Mouse (Mus musculus): ENCODE results near the gene Polr2f.

Gene Polr2f

DNA sequence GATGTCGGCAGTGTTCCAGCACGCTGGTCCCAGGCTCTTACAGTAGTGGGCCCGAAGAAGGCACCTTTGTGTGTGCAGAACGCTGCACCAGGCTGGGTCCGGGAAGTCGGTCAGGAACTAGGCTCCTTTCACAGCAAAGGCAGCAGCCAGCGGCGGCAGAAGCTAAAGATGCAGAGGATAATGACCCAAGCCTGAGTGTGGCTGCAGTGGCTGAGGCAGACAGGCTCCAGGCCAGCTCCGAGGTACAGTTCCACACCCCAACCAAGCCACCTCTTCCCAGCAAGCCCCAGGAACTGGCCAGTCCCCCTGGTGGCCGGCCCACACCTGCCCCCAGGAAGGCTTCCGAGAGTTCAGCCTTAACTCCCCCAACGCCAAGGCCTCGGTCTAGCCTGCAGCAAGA lies 18.3 kb upstream of the Polr2f start:
- no peak for DNase-seq

- DNase-seq: no peak
These were observed 17.1 kb upstream of the Polr2f start for GRCm38 (mm10) chr15:79123751-79124150.

DNA sequence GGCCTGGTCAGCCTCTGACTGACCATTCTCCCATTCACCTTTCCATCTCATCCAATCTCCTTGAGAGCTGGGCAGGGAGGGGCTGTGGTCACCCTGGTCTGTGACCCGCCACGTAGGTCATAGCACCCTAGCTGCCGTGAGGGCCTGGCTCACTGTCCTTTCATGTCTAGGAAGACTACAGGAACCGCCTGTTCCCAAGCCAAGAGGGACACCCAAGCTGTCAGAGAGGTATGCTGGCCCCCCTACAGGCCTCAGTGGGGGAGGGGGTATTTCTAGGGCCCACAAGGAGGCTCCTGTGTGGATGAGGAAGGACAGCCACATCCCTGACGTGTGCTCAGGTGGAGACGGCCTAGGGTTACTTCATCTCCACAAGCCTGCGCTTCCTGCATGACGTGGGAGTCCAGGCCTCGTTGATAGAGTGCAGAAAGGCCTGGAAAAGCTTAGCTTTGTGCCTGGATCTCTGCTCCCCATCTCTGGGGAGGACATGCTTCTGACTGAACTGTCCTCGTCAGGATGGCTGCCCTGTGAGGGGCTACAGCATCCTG lies 16.4 kb upstream of the Polr2f start:
- DNase-seq: no peak

GRCm38 (mm10) chr15:79126217-79126932 lies 14.4 kb upstream of the Polr2f start:
- peak in 1 of 2 experiments; percentile 52 for DNase-seq

DNA sequence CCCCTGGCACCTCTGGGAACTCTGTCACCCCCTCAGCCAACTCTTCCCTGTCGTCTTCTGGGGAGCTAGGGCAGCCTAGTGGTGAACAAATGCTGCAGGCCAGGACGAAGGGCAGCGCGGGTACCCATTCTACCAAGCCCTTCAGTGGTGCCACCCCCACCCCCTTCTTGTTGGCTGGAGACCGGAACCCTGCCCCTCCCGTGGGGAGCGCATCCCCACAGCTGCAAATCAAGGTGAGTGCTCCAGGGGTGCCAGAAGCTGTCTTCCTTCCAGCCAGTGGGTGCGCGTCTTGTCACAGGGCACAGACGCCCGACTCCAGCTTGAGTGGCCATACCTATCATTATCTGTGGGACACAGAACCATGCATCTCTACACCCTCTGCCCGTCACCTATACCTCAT lies 13.7 kb upstream of the Polr2f start:
- DNase-seq: no peak

- DNase-seq: no peak
These were observed 12.6 kb upstream of the Polr2f start for GRCm38 (mm10) chr15:79128208-79128607.

GRCm38 (mm10) chr15:79129311-79129710 lies 11.5 kb upstream of the Polr2f start:
- DNase-seq: no peak

DNA sequence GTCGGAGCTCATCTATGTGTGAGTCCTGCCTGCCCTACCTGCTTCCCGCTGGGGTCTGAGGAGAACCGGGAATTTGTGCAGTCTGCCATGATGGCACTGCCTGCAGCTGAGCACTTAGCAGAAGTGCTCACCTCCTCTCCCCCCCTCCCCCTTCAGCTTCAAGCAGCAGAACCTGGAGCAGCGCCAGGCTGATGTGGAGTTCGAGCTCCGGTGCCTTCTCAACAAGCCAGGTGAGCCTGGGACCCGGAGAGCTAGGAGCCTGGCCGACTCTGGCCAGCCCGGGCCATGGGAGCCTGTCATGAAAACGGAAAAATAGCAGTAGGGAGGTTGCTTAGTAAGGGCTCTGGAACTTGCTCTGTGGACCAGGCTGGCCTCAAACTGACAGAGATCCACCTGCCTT lies 10.0 kb upstream of the Polr2f start:
- no peak for DNase-seq

GRCm38 (mm10) chr15:79131442-79131841 lies 9.4 kb upstream of the Polr2f start:
- no peak for DNase-seq

- no peak for DNase-seq
These were observed 7.6 kb upstream of the Polr2f start for GRCm38 (mm10) chr15:79133191-79133661.

- no peak for DNase-seq
These were observed 6.1 kb upstream of the Polr2f start for GRCm38 (mm10) chr15:79134496-79135270.

DNA sequence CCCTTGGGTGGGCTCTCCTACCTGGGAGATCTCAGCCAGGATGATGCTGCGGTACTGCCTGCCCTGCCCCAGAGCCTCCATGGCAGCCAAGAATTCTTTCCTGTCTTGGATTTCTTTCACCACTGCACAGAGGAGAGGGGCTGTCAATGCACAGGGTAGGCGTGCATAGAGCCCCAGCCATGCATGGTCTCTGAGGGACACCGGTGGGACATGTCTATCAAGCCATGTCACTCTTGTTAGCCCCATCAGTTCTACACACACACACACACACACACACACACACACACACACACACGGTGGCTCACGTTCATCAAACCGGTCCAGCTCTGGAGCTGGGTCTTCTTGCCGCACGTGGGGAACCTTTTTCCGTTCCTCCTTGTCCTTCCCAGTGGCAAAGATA lies 5.5 kb upstream of the Polr2f start:
- no peak for DNase-seq

- DNase-seq: no peak
These were observed 4.8 kb upstream of the Polr2f start for GRCm38 (mm10) chr15:79135783-79136575.

DNA sequence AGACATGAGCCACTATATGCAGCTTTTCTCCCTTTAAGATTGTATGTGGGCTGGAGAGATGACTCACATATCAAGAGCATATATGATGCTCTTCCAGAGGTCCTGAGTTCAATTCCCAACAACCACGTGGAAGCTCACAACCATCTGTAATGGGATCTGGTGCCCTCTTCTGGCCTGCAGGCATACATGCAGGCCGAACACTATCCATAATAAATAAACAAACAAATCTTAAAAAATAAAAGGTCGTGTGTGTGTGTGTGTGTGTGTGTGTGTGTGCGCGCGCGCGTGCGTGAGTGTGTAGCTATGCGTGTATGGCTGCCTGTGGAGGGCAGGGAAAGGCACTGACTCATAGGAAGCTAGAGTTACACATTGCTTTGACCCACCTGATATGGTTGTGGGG lies 1.2 kb upstream of the Polr2f start:
- no peak for DNase-seq

DNA sequence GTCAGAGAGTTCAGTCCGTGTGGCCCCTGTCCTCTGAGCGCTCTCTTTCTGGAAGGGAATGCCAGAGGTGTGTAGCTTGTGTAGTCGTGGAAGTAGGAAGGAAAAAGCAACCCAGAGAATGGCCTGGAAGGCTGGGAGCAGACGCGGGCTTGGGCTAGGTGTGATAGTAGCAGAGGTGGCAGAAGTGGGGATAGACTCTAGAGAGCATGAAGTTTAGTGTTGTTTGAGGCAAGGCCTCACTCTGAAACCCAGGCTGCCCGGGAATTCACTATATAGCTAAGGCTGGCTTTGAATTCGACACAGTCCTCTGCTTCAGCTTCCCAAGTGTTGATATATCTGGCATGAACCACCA lies 733 bp downstream of the Polr2f start:
- no peak for DNase-seq

DNA sequence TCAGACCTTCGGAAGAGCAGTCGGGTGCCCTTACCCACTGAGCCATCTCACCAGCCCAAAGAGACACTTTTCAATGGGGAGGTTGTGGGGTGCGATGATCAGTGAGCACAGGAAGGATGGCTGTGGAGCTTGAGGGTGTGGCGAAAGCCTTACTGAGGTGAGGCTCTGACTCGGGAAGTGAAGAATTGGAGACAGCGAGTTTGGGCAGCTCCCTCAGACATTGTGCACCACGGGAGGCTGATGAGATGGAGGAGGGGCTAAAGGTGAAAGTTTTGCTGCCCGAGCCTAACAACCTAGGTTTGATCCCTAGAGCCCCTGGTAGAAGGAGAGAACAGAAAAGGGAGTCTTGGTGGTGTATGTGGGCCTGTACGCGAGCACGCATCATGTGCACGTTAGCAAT lies 2.5 kb downstream of the Polr2f start:
- no peak for DNase-seq

- DNase-seq: no peak
These were observed 3.2 kb downstream of the Polr2f start for GRCm38 (mm10) chr15:79144021-79144420.

GRCm38 (mm10) chr15:79145522-79145921 lies 4.7 kb downstream of the Polr2f start:
- no peak for DNase-seq

- DNase-seq: peak; percentile 44 to 74
These were observed 7.7 kb downstream of the Polr2f start for GRCm38 (mm10) chr15:79148533-79148932.

GRCm38 (mm10) chr15:79151881-79152280 lies 11.1 kb downstream of the Polr2f start:
- no peak for DNase-seq

DNA sequence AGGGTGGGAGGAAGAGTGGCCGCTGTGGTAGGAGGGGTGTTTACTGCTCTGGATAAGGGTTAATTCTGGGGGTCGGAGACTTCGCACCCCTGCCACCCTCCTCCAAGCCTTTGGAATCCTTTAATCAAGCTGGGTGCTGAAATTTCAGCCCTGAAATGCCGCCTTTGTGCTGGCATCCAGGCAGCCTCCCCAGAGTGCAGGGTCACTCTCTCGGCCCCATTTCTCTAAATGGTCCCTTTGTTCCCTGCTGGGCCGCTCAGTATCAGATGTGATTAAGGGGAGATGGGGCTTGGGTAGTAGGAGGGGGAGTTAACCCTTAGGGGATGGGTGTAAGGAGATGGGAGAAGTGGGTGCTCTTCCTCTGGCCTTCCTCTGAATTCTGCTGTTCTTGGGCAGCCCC lies 11.9 kb downstream of the Polr2f start:
- DNase-seq: no peak

GRCm38 (mm10) chr15:79155572-79155971 lies 14.8 kb downstream of the Polr2f start:
- DNase-seq: no peak

DNA sequence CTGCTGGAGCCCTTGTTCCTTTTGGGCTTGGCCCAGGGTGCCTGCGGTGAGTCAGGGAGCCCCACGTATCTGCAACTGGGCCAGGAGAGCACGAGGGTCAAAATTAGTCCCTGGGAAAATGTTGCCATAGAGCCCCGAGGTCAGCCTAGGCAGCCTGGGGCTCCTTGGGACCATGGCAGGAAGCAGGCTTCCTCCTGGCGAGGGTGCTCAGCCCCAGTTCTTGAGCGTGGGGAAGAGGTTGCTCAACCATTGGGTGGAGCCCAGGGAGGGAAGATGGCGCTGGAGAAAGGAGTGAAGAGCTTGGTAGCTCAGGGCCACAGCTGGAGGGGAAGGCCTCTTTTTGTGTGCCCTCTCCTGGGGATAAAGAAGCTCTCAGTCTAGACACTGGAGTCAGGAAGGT lies 21.5 kb downstream of the Polr2f start:
- no peak for DNase-seq
